In the genomic region with DNA sequence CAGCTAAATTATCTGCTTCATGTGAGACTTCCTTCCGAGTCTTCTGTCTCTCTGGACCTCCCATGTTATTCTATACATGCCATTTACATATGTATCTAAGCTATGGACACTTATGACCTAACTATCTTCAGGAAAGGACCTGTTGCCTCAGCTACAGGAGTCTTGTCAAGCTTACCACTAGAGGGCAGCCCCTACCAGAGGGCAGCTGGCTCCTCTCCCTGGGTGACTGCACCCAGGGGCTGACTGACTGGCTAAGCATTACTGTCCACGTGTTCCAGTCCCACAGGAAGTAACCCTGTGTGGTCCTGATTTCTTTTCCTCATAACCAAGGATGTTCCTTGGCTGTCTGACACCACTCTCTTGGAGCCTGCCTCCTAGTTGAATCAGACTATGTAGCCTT, we compare ENCODE assay signal across 9 mouse cellular contexts. TPM values are rescaled to one million over a fixed set of nuclear protein-coding genes. Genes with fewer than 3 reads are reported as not detected.
DNase-seq lines count a peak whose midpoint lies in the region; ATAC-seq and TF ChIP-seq lines count a peak whose summit lies in the region.
"Had no signal": no experiment of that assay in that cellular context is flagged by ENCODE, and none has a peak within 500 bp of the region (broad histone marks: within the 10 kb centered on the region; RNA-seq: fewer than 3 reads in every experiment).

No protein-coding gene starts in this region.

- H3K9me3 ChIP-seq in hindbrain, postnatal 0 days (ENCODE audit: low read length) = no peaks in the 10 kb centered on the region
- H3K9me3 ChIP-seq in hindbrain, embryonic 13.5 days = no peaks in the 10 kb centered on the region
- H3K9me3 ChIP-seq in forebrain, embryonic 12.5 days = no peaks in the 10 kb centered on the region
- no peaks in the 10 kb centered on the region for H3K9me3 ChIP-seq in forebrain, embryonic 11.5 days (ENCODE audit: control insufficient read depth, low read length)

- no peak overlapping the region for H3K4me3 ChIP-seq in hindbrain, postnatal 0 days (ENCODE audit: low read length)
- no peak overlapping the region for H3K4me3 ChIP-seq in hindbrain, embryonic 13.5 days
- H3K4me3 ChIP-seq in forebrain, embryonic 12.5 days (replicated peaks) = no peak overlapping the region
- H3K4me3 ChIP-seq in forebrain, embryonic 11.5 days (ENCODE audit: low read depth, low read length) = no peak overlapping the region

- no peak for DNase-seq in hindbrain, postnatal 0 days (ENCODE audit: low spot score)
- peak; percentile 73 for DNase-seq in A20 (ENCODE audit: low read depth, low spot score)
- DNase-seq in T-cell, adult 2 months (ENCODE audit: low spot score) = peak; percentile 4
- peak; percentile 21 for DNase-seq in induced T-regulatory cell, adult 2 months (ENCODE audit: low read depth)
- DNase-seq in lung, postnatal 4 days = peak; percentile 29 to 44
- DNase-seq in forebrain, embryonic 11.5 days (ENCODE audit: low spot score) = no peak

- H3K27me3 ChIP-seq in hindbrain, postnatal 0 days (ENCODE audit: insufficient read depth, low read length) = no peaks in the 10 kb centered on the region
- H3K27me3 ChIP-seq in hindbrain, embryonic 13.5 days = no peaks in the 10 kb centered on the region
- H3K27me3 ChIP-seq in forebrain, embryonic 12.5 days = no peaks in the 10 kb centered on the region
- no peaks in the 10 kb centered on the region for H3K27me3 ChIP-seq in forebrain, embryonic 11.5 days (ENCODE audit: control insufficient read depth, insufficient read depth, low read length)

- no peaks in the 10 kb centered on the region for H3K4me1 ChIP-seq in hindbrain, postnatal 0 days (ENCODE audit: insufficient read depth, low read length)
- H3K4me1 ChIP-seq in hindbrain, embryonic 13.5 days (replicated peaks) = no peaks in the 10 kb centered on the region
- no peaks in the 10 kb centered on the region for H3K4me1 ChIP-seq in forebrain, embryonic 12.5 days
- no peaks in the 10 kb centered on the region for H3K4me1 ChIP-seq in forebrain, embryonic 11.5 days (replicated peaks; ENCODE audit: control insufficient read depth, insufficient read depth, low read length)

- 63% methylated on average over 2 of the region's 2 CpGs for WGBS in hindbrain, postnatal 0 days
- WGBS in hindbrain, embryonic 13.5 days = 63% methylated on average over 2 of the region's 2 CpGs
- WGBS in forebrain, embryonic 12.5 days = 59% methylated on average over 2 of the region's 2 CpGs
- 62% methylated on average over 2 of the region's 2 CpGs for WGBS in forebrain, embryonic 11.5 days

- H3K9ac ChIP-seq in hindbrain, postnatal 0 days (replicated peaks; ENCODE audit: low read length) = no peak overlapping the region
- no peak overlapping the region for H3K9ac ChIP-seq in hindbrain, embryonic 13.5 days
- H3K9ac ChIP-seq in forebrain, embryonic 12.5 days = no peak overlapping the region
- no peak overlapping the region for H3K9ac ChIP-seq in forebrain, embryonic 11.5 days (ENCODE audit: low read length)

- H3K27ac ChIP-seq in hindbrain, postnatal 0 days = no peak overlapping the region
- no peak overlapping the region for H3K27ac ChIP-seq in hindbrain, embryonic 13.5 days
- no peak overlapping the region for H3K27ac ChIP-seq in forebrain, embryonic 12.5 days
- no peak overlapping the region for H3K27ac ChIP-seq in forebrain, embryonic 11.5 days (ENCODE audit: low read depth, low read length)

- 0 out of 2 replicates have a peak, but pooled peaks have one; percentile 40 for ATAC-seq in hindbrain, postnatal 0 days
- ATAC-seq in hindbrain, embryonic 13.5 days (ENCODE audit: low FRiP score) = no peak
- no peak for ATAC-seq in forebrain, embryonic 12.5 days (ENCODE audit: low FRiP score)
- no peak for ATAC-seq in forebrain, embryonic 11.5 days (replicated peaks; ENCODE audit: low FRiP score)

- H3K36me3 ChIP-seq in hindbrain, postnatal 0 days (ENCODE audit: insufficient read depth, low read length) = no peaks in the 10 kb centered on the region
- H3K36me3 ChIP-seq in hindbrain, embryonic 13.5 days = no peaks in the 10 kb centered on the region
- H3K36me3 ChIP-seq in forebrain, embryonic 12.5 days (replicated peaks) = no peaks in the 10 kb centered on the region
- H3K36me3 ChIP-seq in forebrain, embryonic 11.5 days (ENCODE audit: control insufficient read depth, insufficient read depth, low read length) = no peaks in the 10 kb centered on the region

- H3K4me2 ChIP-seq in hindbrain, postnatal 0 days (ENCODE audit: low read depth, low read length) = no peak overlapping the region
- no peak overlapping the region for H3K4me2 ChIP-seq in hindbrain, embryonic 13.5 days
- no peak overlapping the region for H3K4me2 ChIP-seq in forebrain, embryonic 12.5 days
- no peak overlapping the region for H3K4me2 ChIP-seq in forebrain, embryonic 11.5 days (ENCODE audit: low read depth, low read length, severe bottlenecking)

- peak; percentile 43 for TF ChIP-seq CTCF in hindbrain, postnatal 0 days (IDR thresholded peaks at IDR 0.05; ENCODE audit: low read depth)

RNA-seq across cellular contexts. Expression of a gene that starts 46.1 kb away (rescaled TPM):
- total RNA-seq in hindbrain, postnatal 0 days (2014; rRNA removed) = 4.5 and 5.3 TPM in 2 replicates
- polyA plus RNA-seq in hindbrain, postnatal 0 days (2015; fragmentation: Nextera tagmentation; extraction: Ambion mirVana) = 5.3 and 5.6 TPM in 2 replicates
- polyA plus RNA-seq in hindbrain, embryonic 13.5 days (2015; fragmentation: Nextera tagmentation; extraction: Ambion mirVana) = 1.1 and 1.3 TPM in 2 replicates
- 0.09 and 0.17 TPM in 2 replicates for polyA plus RNA-seq in forebrain, embryonic 12.5 days (2016; fragmentation: Nextera tagmentation; extraction: Ambion mirVana)
- polyA plus RNA-seq in forebrain, embryonic 11.5 days (2014; fragmentation: Nextera tagmentation; extraction: Ambion mirVana) = 0.41 TPM in 1 of 2 replicates, not detected in the other
- total RNA-seq: neutrophil, adult 5-6 weeks had no signal

Comparison
In these comparisons a context has a peak if more than half of its experiments do, and no peak if none do; other contexts are left out.
1. DNase-seq: peak in A20 (single experiment), T-cell, adult 2 months (single experiment), induced T-regulatory cell, adult 2 months (single experiment) and lung, postnatal 4 days (2 of 2); none in hindbrain, postnatal 0 days (single experiment) and forebrain, embryonic 11.5 days (single experiment).